Mouse (Mus musculus) embryonic facial prominence, embryonic 13.5 days (tissue): ENCODE measurements at regions not wholly inside any gene's neighbourhood (a gene's known extent, or its start where the extent isn't known, plus 50 kb on each side); places are given as distances from the start of the nearest gene placed in this dataset.

Experiments
- ATAC-seq: fragments of 200-750 bp; cut with Nextera tagmentation; 2 replicates; pipeline ENCODE4 v1.8.0; 2017; ENCODE audit warnings: low read depth; ENCODE audit not compliant: insufficient number of reproducible peaks, insufficient read depth, low FRiP score, low TSS enrichment
- H3K27ac ChIP-seq: fragments of 300-500 bp; sonication (generic); 2 replicates; pipeline ENCODE4 v1.5.1; 2015; ENCODE audit warnings: moderate library complexity, mild to moderate bottlenecking, inconsistent platforms
- H3K27me3 ChIP-seq: fragments of 300-500 bp; sonication (generic); 2 replicates; pipeline ENCODE4 v1.6.1; 2015; ENCODE audit warnings: mild to moderate bottlenecking, inconsistent platforms
- H3K36me3 ChIP-seq: fragments of 300-500 bp; sonication (generic); 2 replicates; pipeline ENCODE4 v1.6.1; 2015; ENCODE audit warnings: mild to moderate bottlenecking, inconsistent platforms
- H3K4me1 ChIP-seq: fragments of 300-500 bp; sonication (generic); 2 replicates; pipeline ENCODE4 v1.6.1; 2015; ENCODE audit warnings: inconsistent platforms
- H3K4me2 ChIP-seq: fragments of 300-500 bp; sonication (generic); 2 replicates; pipeline ENCODE4 v1.6.1; 2015; ENCODE audit warnings: moderate library complexity, mild to moderate bottlenecking, inconsistent platforms
- H3K4me3 ChIP-seq: fragments of 300-500 bp; sonication (generic); 2 replicates; pipeline ENCODE4 v1.5.1; 2015; ENCODE audit warnings: mild to moderate bottlenecking, inconsistent platforms
- H3K9ac ChIP-seq: fragments of 300-500 bp; sonication (generic); 2 replicates; pipeline ENCODE4 v1.6.1; 2015; ENCODE audit warnings: mild to moderate bottlenecking, inconsistent platforms
- H3K9me3 ChIP-seq: fragments of 300-500 bp; sonication (generic); 2 replicates; pipeline ENCODE4 v1.6.1; 2016; ENCODE audit warnings: inconsistent platforms
- WGBS: fragments of 180-500 bp; shearing (Covaris S2); methylation state at CpG from one replicate; pipeline ENCODE4 v1.1.7; 2015; ENCODE audit warnings: mixed read lengths; 5-methylcytosine and 5-hydroxymethylcytosine counted together

GRCm38 (mm10) chr12:118529428-118530361, 228.5 kb upstream of the Sp4 start:
- peaks cover 58% of the 10 kb centered on the region for H3K27me3 ChIP-seq
- no peaks in the 10 kb centered on the region for H3K36me3 ChIP-seq
- H3K4me1 ChIP-seq = peaks cover 17% of the 10 kb centered on the region
- 0 out of 2 replicates have a peak overlapping the region, but pooled peaks have one; percentile 28 for H3K27ac ChIP-seq
- H3K4me3 ChIP-seq = peak overlapping the region; percentile 29
- H3K4me2 ChIP-seq = peak overlapping the region; percentile 51
- H3K9ac ChIP-seq = no peak overlapping the region
- no peaks in the 10 kb centered on the region for H3K9me3 ChIP-seq
- 2% methylated on average over 36 of the region's 36 CpGs for WGBS
- 0 out of 2 replicates have a peak, but pooled peaks have one; percentile 43 for ATAC-seq

- Histone ChIP-seq H3K9ac (no peak overlapping the region), H3K9me3 (no peaks in the 10 kb centered on the region), H3K27ac (no peak overlapping the region), H3K4me1 (peaks cover 2% of the 10 kb centered on the region; the same call in 1 of the 2 replicates), H3K4me3 (no peak overlapping the region), H3K27me3 (peaks cover 10% of the 10 kb centered on the region; the same call in 1 of the 2 replicates), H3K4me2 (no peak overlapping the region), H3K36me3 (no peaks in the 10 kb centered on the region)
- 39% methylated on average over 2 of the region's 2 CpGs for WGBS
- ATAC-seq = no peak
Observed at GRCm38 (mm10) chr12:118521770-118522169, 220.5 kb upstream of the Sp4 start.

- no peak overlapping the region for H3K4me3 ChIP-seq
- H3K9me3 ChIP-seq = no peaks in the 10 kb centered on the region
- no peak for ATAC-seq
- no peak overlapping the region for H3K27ac ChIP-seq
- no peak overlapping the region for H3K4me2 ChIP-seq
- 0 out of 2 replicates have a peak, but pooled peaks cover 6% of the 10 kb centered on the region for H3K27me3 ChIP-seq
- no peaks in the 10 kb centered on the region for H3K36me3 ChIP-seq
- peaks cover 2% of the 10 kb centered on the region; the same call in 1 of the 2 replicates for H3K4me1 ChIP-seq
- H3K9ac ChIP-seq = no peak overlapping the region
- WGBS = 24% methylated on average over 1 of the region's 1 CpGs
Observed at GRCm38 (mm10) chr12:118521329-118521728, 220.1 kb upstream of the Sp4 start.

DNA sequence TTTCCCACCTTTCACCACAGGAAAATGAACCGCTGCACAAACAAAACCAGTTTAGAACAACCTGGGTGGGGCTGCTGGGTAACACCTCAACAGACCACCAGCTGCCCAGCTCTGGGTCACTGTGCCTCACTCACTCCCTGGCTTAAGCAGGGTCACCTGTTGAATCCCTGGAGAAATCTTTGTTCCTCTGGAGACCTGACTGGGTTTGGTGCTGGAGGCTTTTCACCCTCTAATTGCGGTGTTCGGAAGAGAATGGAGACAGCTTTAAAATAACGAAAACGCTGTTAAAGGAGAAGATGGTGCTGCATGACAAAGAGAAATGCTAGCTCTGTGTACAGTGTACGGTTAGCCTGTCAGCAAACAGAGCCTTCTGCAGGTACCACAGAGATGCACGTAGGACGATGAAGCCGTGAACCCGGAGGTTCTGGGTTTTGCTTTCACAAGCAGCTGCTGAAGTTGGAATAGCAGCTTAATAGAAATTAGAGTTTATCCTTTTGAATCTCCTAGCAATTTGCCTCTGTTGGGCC, 218.6 kb upstream of the Sp4 start:
- 29% methylated on average over 10 of the region's 10 CpGs for WGBS

DNA sequence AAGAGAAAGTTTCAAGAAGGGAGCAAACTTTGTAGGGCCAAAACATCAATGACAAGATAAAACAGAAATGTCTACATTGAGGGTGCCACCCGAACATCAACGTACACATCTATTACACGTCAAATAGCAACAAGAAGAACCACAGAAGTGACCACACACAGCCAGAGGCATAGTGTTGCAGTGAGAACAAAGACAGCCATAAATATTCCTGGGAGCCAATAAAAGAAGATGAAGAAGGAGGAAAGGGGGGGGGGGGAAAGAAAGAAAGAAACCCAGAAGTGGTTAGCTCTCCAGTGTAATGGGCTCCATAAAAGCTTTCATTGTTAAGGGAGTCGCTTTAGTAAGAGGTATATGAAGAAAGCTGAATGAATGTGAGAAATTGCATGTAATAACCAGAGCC, 209.7 kb upstream of the Sp4 start:
- Histone ChIP-seq H3K27ac (no peak overlapping the region), H3K4me2 (no peak overlapping the region), H3K9me3 (no peaks in the 10 kb centered on the region), H3K4me1 (peaks cover 10% of the 10 kb centered on the region; the same call in 1 of the 2 replicates), H3K4me3 (no peak overlapping the region), H3K27me3 (no peaks in the 10 kb centered on the region; the same call in 1 of the 2 replicates), H3K9ac (no peak overlapping the region), H3K36me3 (no peaks in the 10 kb centered on the region)
- 59% methylated on average over 4 of the region's 4 CpGs for WGBS
- ATAC-seq = no peak

More for the DNA sequence above, 218.6 kb upstream of the Sp4 start:
- no peak overlapping the region for H3K4me2 ChIP-seq
- H3K9me3 ChIP-seq = no peaks in the 10 kb centered on the region
- ATAC-seq = no peak
- no peaks in the 10 kb centered on the region for H3K4me1 ChIP-seq
- no peaks in the 10 kb centered on the region for H3K36me3 ChIP-seq
- 0 out of 2 replicates have a peak, but pooled peaks cover 5% of the 10 kb centered on the region for H3K27me3 ChIP-seq
- no peak overlapping the region for H3K9ac ChIP-seq
- H3K27ac ChIP-seq = no peak overlapping the region
- H3K4me3 ChIP-seq = no peak overlapping the region

DNA sequence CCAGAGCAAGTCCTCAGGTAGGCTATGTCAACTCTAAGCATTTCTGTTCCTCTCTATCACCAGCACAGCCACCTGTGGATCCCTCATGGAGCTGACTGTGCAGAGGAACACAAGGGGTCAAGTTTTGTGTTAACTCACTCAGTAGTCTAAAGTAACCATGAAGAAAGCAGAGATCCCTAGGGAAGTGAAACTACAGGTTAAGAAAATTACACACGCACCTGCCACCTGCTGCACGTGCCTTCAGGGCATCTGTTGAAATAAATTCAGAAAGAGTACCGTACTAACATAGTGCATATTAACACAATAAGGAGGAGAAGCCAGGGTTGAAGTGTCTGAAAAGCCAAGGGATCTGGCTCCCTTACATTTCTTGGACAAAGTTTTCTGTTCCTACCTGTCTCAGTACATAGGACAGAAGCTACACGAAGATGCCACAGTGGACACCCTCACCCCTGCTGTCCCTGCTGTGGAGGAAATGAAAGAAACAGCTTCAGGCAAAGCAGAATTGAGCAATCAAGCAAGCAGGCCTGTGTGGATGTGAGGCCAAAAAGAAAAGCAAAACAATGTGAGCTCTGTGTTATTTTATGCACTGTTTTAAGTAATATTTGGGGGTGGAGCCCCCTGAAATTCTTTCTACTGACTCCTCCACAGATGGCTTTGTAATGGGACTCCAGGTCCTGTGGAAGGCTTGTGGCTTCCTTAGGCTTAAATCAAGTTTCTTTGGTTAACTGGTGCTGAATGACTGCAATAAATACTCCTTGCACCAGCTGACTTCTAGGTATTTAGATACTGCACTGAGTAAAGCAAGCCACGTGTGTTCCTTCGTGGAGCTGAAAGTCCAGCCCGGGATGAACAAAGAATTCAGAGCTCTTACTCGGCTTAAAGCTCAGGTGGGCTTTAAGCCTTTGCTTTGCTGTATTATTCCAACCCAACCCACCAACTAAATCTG, 208.0 kb upstream of the Sp4 start:
- no peak for ATAC-seq
- 47% methylated on average over 8 of the region's 8 CpGs for WGBS
- H3K36me3 ChIP-seq = no peaks in the 10 kb centered on the region
- H3K9me3 ChIP-seq = no peaks in the 10 kb centered on the region
- H3K27ac ChIP-seq = no peak overlapping the region
- H3K4me3 ChIP-seq = no peak overlapping the region
- H3K27me3 ChIP-seq = no peaks in the 10 kb centered on the region; the same call in 1 of the 2 replicates
- no peak overlapping the region for H3K4me2 ChIP-seq
- no peak overlapping the region for H3K9ac ChIP-seq
- peaks cover 10% of the 10 kb centered on the region; the same call in 1 of the 2 replicates for H3K4me1 ChIP-seq

- Histone ChIP-seq H3K36me3 (no peaks in the 10 kb centered on the region), H3K4me1 (0 out of 2 replicates have a peak, but pooled peaks cover 3% of the 10 kb centered on the region), H3K4me3 (no peak overlapping the region), H3K4me2 (no peak overlapping the region), H3K27me3 (no peaks in the 10 kb centered on the region), H3K27ac (no peak overlapping the region), H3K9ac (no peak overlapping the region), H3K9me3 (no peaks in the 10 kb centered on the region)
- ATAC-seq = no peak
- WGBS = 65% methylated on average over 5 of the region's 5 CpGs
Observed at GRCm38 (mm10) chr12:118500392-118500791, 199.2 kb upstream of the Sp4 start.

DNA sequence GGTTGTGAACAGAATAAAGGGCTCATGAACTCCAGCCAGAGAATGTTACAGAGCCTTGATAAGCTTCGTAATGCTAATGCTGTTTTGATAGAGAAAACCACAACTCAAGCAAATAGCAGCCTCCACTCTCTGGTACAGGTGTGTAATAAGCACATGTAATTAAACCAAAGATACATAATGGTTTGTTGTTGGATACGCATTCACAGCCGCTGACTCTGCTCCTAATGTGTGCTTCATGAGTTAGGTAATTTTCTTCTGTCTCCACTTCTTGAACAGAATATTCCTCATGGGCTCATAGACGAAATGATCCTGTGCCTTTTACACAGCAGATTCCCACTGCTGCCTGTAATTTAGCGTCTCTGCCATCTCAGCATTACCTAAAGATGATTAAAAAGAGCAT, 186.8 kb upstream of the Sp4 start:
- Histone ChIP-seq H3K36me3 (no peaks in the 10 kb centered on the region), H3K9ac (no peak overlapping the region), H3K4me1 (no peaks in the 10 kb centered on the region), H3K27me3 (no peaks in the 10 kb centered on the region), H3K27ac (no peak overlapping the region), H3K4me2 (no peak overlapping the region), H3K4me3 (no peak overlapping the region), H3K9me3 (no peaks in the 10 kb centered on the region)
- WGBS = 75% methylated on average over 5 of the region's 5 CpGs
- no peak for ATAC-seq

- Histone ChIP-seq H3K9me3 (no peaks in the 10 kb centered on the region), H3K4me2 (no peak overlapping the region), H3K27me3 (no peaks in the 10 kb centered on the region), H3K9ac (no peak overlapping the region), H3K4me1 (no peaks in the 10 kb centered on the region), H3K4me3 (no peak overlapping the region), H3K27ac (no peak overlapping the region), H3K36me3 (no peaks in the 10 kb centered on the region)
- ATAC-seq = no peak
- WGBS = 76% methylated on average over 6 of the region's 6 CpGs
Observed at GRCm38 (mm10) chr12:118486434-118486833, 185.2 kb upstream of the Sp4 start.

DNA sequence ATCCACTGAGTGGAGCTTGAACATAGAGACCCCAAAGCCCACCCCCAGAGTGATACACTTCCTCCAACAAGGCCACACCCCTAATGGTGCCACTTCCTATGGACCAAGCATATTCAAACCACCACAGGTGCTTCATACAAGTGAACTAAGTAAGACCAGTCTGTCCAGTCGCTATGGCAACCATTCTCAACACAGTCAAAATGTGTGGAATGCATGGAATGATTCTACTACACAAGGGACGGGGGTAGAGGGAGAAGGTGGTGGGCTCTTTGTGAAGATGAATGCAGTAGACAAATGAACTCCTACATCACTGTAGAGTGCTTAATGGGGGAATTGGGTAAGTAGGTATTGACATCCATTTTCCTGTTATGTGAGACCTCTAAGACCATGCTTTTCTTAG, 180.1 kb upstream of the Sp4 start:
- Histone ChIP-seq H3K4me1 (no peaks in the 10 kb centered on the region), H3K9ac (no peak overlapping the region), H3K4me3 (no peak overlapping the region), H3K36me3 (no peaks in the 10 kb centered on the region), H3K27ac (no peak overlapping the region), H3K27me3 (no peaks in the 10 kb centered on the region), H3K4me2 (no peak overlapping the region), H3K9me3 (no peaks in the 10 kb centered on the region)
- no peak for ATAC-seq
- 67% methylated on average over 2 of the region's 2 CpGs for WGBS

DNA sequence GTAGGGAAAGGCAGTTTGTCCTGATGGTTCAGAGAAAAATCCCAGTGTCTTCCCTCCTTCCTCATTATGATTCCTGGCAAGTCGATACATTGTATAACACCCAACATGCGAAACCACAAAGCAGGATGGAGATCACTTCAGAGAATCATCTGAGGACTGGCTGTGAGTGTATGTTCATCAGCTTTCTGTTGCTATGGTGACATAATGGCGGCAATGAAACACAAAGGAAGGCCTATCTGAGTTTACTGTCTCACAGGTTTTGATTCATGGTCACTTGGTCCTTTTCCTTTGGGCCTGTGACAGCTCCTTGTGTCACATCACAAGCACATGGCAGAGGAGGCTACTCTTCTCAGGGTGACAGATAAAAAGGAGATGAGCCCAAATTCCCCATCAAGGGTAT, 173.5 kb upstream of the Sp4 start:
- Histone ChIP-seq H3K36me3 (no peaks in the 10 kb centered on the region), H3K27me3 (no peaks in the 10 kb centered on the region), H3K4me2 (no peak overlapping the region), H3K27ac (no peak overlapping the region), H3K9ac (no peak overlapping the region), H3K4me1 (no peaks in the 10 kb centered on the region), H3K4me3 (no peak overlapping the region), H3K9me3 (no peaks in the 10 kb centered on the region)
- ATAC-seq = no peak
- 80% methylated on average over 3 of the region's 3 CpGs for WGBS
